Mouse (Mus musculus): ENCODE data around the gene Psmc1. TPM values are rescaled to one million over a fixed set of nuclear protein-coding genes. Genes with fewer than 3 reads are reported as not detected.

The Psmc1 gene
- total RNA-seq, 1 experiment from 2014 or later: 198 TPM

Other genes with a start within 250 kb of the Psmc1 start
- gene Efcab11, start 225.7 kb upstream of the Psmc1 start, total RNA-seq (2021): 0.96 and 1.1 TPM in 2 replicates
- gene Tdp1, start 225.6 kb upstream of the Psmc1 start, total RNA-seq (2021): 12.8 and 16.5 TPM in 2 replicates
- gene Kcnk13, start 145.7 kb upstream of the Psmc1 start, total RNA-seq (2021): 1.0 TPM in 2 replicates
- gene Nrde2, start 49.5 kb downstream of the Psmc1 start, total RNA-seq (2021): 13.3 and 16.7 TPM in 2 replicates
- 432 and 438 TPM in 2 replicates for gene Calm1, start 89.3 kb downstream of the Psmc1 start, total RNA-seq (2021)

All from adrenal gland, postnatal 14 days (tissue).